Mouse (Mus musculus): ENCODE measurements around the gene Lgals8. TPM values are rescaled to one million over a fixed set of nuclear protein-coding genes. Genes with fewer than 3 reads are reported as not detected.

Lgals8 gene
- polyA plus RNA-seq, 2 experiments, result 19.9 to 29.1 TPM

- Histone ChIP-seq H3K27ac (replicated peaks; ENCODE audit: low read depth, low read length) (no peak overlapping the region), H3K9me3 (ENCODE audit: control insufficient read depth, low read length) (no peaks in the 10 kb centered on the region), H3K4me1 (ENCODE audit: control insufficient read depth, insufficient read depth, low read length) (0 out of 2 replicates have a peak, but pooled peaks cover 3% of the 10 kb centered on the region), H3K27me3 (ENCODE audit: control insufficient read depth, insufficient read depth, low read length) (no peaks in the 10 kb centered on the region), H3K9ac (ENCODE audit: low read depth, low read length, severe bottlenecking) (peak overlapping the region; percentile 73), H3K4me3 (replicated peaks; ENCODE audit: low read length) (peak overlapping the region; percentile 69), H3K4me2 (replicated peaks; ENCODE audit: low read depth, low read length, severe bottlenecking) (peak overlapping the region; percentile 70), H3K36me3 (ENCODE audit: control insufficient read depth, insufficient read depth, low read length) (0 out of 2 replicates have a peak, but pooled peaks cover 4% of the 10 kb centered on the region)
- WGBS, result 3% methylated on average over 7 of the region's 7 CpGs
- DNase-seq (ENCODE audit: low spot score) (no peak), ATAC-seq (ENCODE audit: low FRiP score, low read depth) (no peak; the same call in 1 of the 2 replicates)
- TF ChIP-seq POLR2A (IDR thresholded peaks at IDR 0.05; ENCODE audit: borderline replicate concordance, extremely low read depth, insufficient read depth, insufficient read length), result no peak
These were observed 3.0 kb downstream of the Lgals8 start for GRCm38 (mm10) chr13:12461730-12462119.

- Histone ChIP-seq H3K4me1 (ENCODE audit: control insufficient read depth, insufficient read depth, low read length) (0 out of 2 replicates have a peak, but pooled peaks cover 3% of the 10 kb centered on the region), H3K9ac (ENCODE audit: low read depth, low read length, severe bottlenecking) (peak overlapping the region; percentile 73), H3K9me3 (ENCODE audit: control insufficient read depth, low read length) (no peaks in the 10 kb centered on the region), H3K4me2 (replicated peaks; ENCODE audit: low read depth, low read length, severe bottlenecking) (peak overlapping the region; percentile 70), H3K4me3 (replicated peaks; ENCODE audit: low read length) (peak overlapping the region; percentile 69), H3K27me3 (ENCODE audit: control insufficient read depth, insufficient read depth, low read length) (no peaks in the 10 kb centered on the region), H3K36me3 (ENCODE audit: control insufficient read depth, insufficient read depth, low read length) (0 out of 2 replicates have a peak, but pooled peaks cover 5% of the 10 kb centered on the region), H3K27ac (replicated peaks; ENCODE audit: low read depth, low read length) (0 out of 2 replicates have a peak overlapping the region, but pooled peaks have one; percentile 45)
- DNase-seq (ENCODE audit: low spot score) (peak; percentile 89), ATAC-seq (ENCODE audit: low FRiP score, low read depth) (peak; percentile 95)
- TF ChIP-seq POLR2A (IDR thresholded peaks at IDR 0.05; ENCODE audit: borderline replicate concordance, extremely low read depth, insufficient read depth, insufficient read length), result 0 out of 2 replicates have a peak, but pooled peaks have one; percentile 17
- under 1% methylated on average over 59 of the region's 59 CpGs for WGBS
These were observed 3.6 kb downstream of the Lgals8 start for GRCm38 (mm10) chr13:12460881-12461729.

- no peak overlapping the region for H3K27ac ChIP-seq (replicated peaks; ENCODE audit: low read depth, low read length)
These were observed 4.3 kb downstream of the Lgals8 start for GRCm38 (mm10) chr13:12460443-12460842.

GRCm38 (mm10) chr13:12456711-12457110 lies 8.0 kb downstream of the Lgals8 start:
- Histone ChIP-seq H3K4me2 (replicated peaks; ENCODE audit: low read depth, low read length, severe bottlenecking) (no peak overlapping the region), H3K27ac (replicated peaks; ENCODE audit: low read depth, low read length) (no peak overlapping the region), H3K9me3 (ENCODE audit: control insufficient read depth, low read length) (no peaks in the 10 kb centered on the region), H3K9ac (ENCODE audit: low read depth, low read length, severe bottlenecking) (no peak overlapping the region), H3K4me3 (replicated peaks; ENCODE audit: low read length) (no peak overlapping the region), H3K27me3 (ENCODE audit: control insufficient read depth, insufficient read depth, low read length) (no peaks in the 10 kb centered on the region), H3K4me1 (ENCODE audit: control insufficient read depth, insufficient read depth, low read length) (0 out of 2 replicates have a peak, but pooled peaks cover 3% of the 10 kb centered on the region), H3K36me3 (ENCODE audit: control insufficient read depth, insufficient read depth, low read length) (peaks cover 9% of the 10 kb centered on the region; the same call in 1 of the 2 replicates)
- WGBS, result 81% methylated on average over 7 of the region's 7 CpGs
- DNase-seq (ENCODE audit: low spot score) (no peak), ATAC-seq (ENCODE audit: low FRiP score, low read depth) (no peak)
- no peak for TF ChIP-seq POLR2A (IDR thresholded peaks at IDR 0.05; ENCODE audit: borderline replicate concordance, extremely low read depth, insufficient read depth, insufficient read length)

More at GRCm38 (mm10) chr13:12460443-12460842, 4.3 kb downstream of the Lgals8 start:
- peak; percentile 54 for DNase-seq (ENCODE audit: low spot score)
- Histone ChIP-seq H3K36me3 (ENCODE audit: control insufficient read depth, insufficient read depth, low read length) (0 out of 2 replicates have a peak, but pooled peaks cover 5% of the 10 kb centered on the region), H3K9me3 (ENCODE audit: control insufficient read depth, low read length) (no peaks in the 10 kb centered on the region), H3K9ac (ENCODE audit: low read depth, low read length, severe bottlenecking) (peak overlapping the region; percentile 73), H3K4me1 (ENCODE audit: control insufficient read depth, insufficient read depth, low read length) (0 out of 2 replicates have a peak, but pooled peaks cover 3% of the 10 kb centered on the region), H3K4me3 (replicated peaks; ENCODE audit: low read length) (peak overlapping the region; percentile 69), H3K27me3 (ENCODE audit: control insufficient read depth, insufficient read depth, low read length) (no peaks in the 10 kb centered on the region), H3K4me2 (replicated peaks; ENCODE audit: low read depth, low read length, severe bottlenecking) (peak overlapping the region; percentile 70)
- WGBS, result 7% methylated on average over 8 of the region's 8 CpGs
- no peak for ATAC-seq (ENCODE audit: low FRiP score, low read depth)
- TF ChIP-seq POLR2A (IDR thresholded peaks at IDR 0.05; ENCODE audit: borderline replicate concordance, extremely low read depth, insufficient read depth, insufficient read length), result no peak

- no peak for TF ChIP-seq POLR2A (IDR thresholded peaks at IDR 0.05; ENCODE audit: borderline replicate concordance, extremely low read depth, insufficient read depth, insufficient read length)
- no peak for ATAC-seq (ENCODE audit: low FRiP score, low read depth)
- Histone ChIP-seq H3K9me3 (ENCODE audit: control insufficient read depth, low read length) (no peaks in the 10 kb centered on the region), H3K4me3 (replicated peaks; ENCODE audit: low read length) (no peak overlapping the region), H3K4me1 (ENCODE audit: control insufficient read depth, insufficient read depth, low read length) (no peaks in the 10 kb centered on the region), H3K36me3 (ENCODE audit: control insufficient read depth, insufficient read depth, low read length) (peaks cover 9% of the 10 kb centered on the region; the same call in 1 of the 2 replicates), H3K4me2 (replicated peaks; ENCODE audit: low read depth, low read length, severe bottlenecking) (no peak overlapping the region), H3K9ac (ENCODE audit: low read depth, low read length, severe bottlenecking) (no peak overlapping the region), H3K27me3 (ENCODE audit: control insufficient read depth, insufficient read depth, low read length) (no peaks in the 10 kb centered on the region), H3K27ac (replicated peaks; ENCODE audit: low read depth, low read length) (no peak overlapping the region)
- DNase-seq (ENCODE audit: low spot score), result no peak
- WGBS, result 81% methylated on average over 7 of the region's 7 CpGs
These were observed 9.9 kb downstream of the Lgals8 start for GRCm38 (mm10) chr13:12454686-12455390.
